19 mouse cellular contexts compared by ENCODE assay signal in genomic region chr8:115226781-115227583, GRCm38 (mm10).
A peak's percentile ranks its signal among the peaks of the same experiment; 100 is the strongest.
DNase-seq lines count a peak whose midpoint lies in the region; ATAC-seq lines count a peak whose summit lies in the region.
"Had no signal": no experiment of that assay in that cellular context is flagged by ENCODE, and none has a peak within 500 bp of the region (broad histone marks: within the 10 kb centered on the region; RNA-seq: fewer than 3 reads in every experiment).

No protein-coding gene starts in this region.

- peak overlapping the region; percentile 17; the same call in 1 of the 2 replicates for H3K4me2 ChIP-seq in heart, embryonic 14.5 days (ENCODE audit: low read length)
- H3K4me2 ChIP-seq: forebrain, embryonic 13.5 days; heart, embryonic 11.5 days; hindbrain, embryonic 12.5 days; intestine, embryonic 15.5 days; kidney, embryonic 15.5 days; neural tube, embryonic 13.5 days had no signal

- H3K36me3 ChIP-seq in heart, embryonic 14.5 days (ENCODE audit: control insufficient read depth, insufficient read depth, low read length): no peaks in the 10 kb centered on the region
- H3K36me3 ChIP-seq: hindbrain, embryonic 12.5 days; intestine, embryonic 15.5 days; kidney, embryonic 15.5 days; neural tube, embryonic 13.5 days had no signal

- WGBS in heart, embryonic 14.5 days: 55% methylated on average over 20 of the region's 20 CpGs

- peaks cover 2 to 7% of the 10 kb centered on the region in 2 experiments; a peak in 3 of 4 replicates for H3K4me1 ChIP-seq in heart, embryonic 14.5 days (ENCODE audit: control insufficient read depth in 2 of 2, insufficient read depth in 2 of 2, low read length in 2 of 2)
- H3K4me1 ChIP-seq: intestine, embryonic 15.5 days; kidney, embryonic 15.5 days had no signal

- no peak for DNase-seq in heart, postnatal 4 days
- DNase-seq in CD4-positive helper T cell, adult 2 months (ENCODE audit: low read depth, low spot score): peak; percentile 67
- DNase-seq in naive thymus-derived CD4-positive, alpha-beta T cell, adult 2 months (ENCODE audit: low read depth): peak; percentile 49
- no peak for DNase-seq in kidney, postnatal 36 days
- no peak for DNase-seq in right cerebral cortex, postnatal 10 days (ENCODE audit: low spot score in 2 of 2)
- no peak for DNase-seq in kidney, adult 11 months
- DNase-seq: adrenal gland, postnatal 36 days; cerebellum, adult 9-11 months; layer of hippocampus, postnatal 36 days; left cerebral cortex, postnatal 4 days; right cerebral cortex, postnatal 4 days had no signal

- H3K9ac ChIP-seq in heart, embryonic 14.5 days (ENCODE audit: low read length): no peak overlapping the region
- H3K9ac ChIP-seq: forebrain, embryonic 13.5 days; hindbrain, embryonic 12.5 days; intestine, embryonic 15.5 days; kidney, embryonic 15.5 days; neural tube, embryonic 13.5 days had no signal

- no peak for ATAC-seq in heart, embryonic 14.5 days (ENCODE audit: insufficient number of reproducible peaks, insufficient read depth, low FRiP score, low read depth)
- peak; percentile 74 for ATAC-seq in common myeloid progenitor, adult 5-6 weeks (replicated peaks; ENCODE audit: low read depth, poor library complexity, severe bottlenecking)
- ATAC-seq: forebrain, embryonic 13.5 days; intestine, embryonic 15.5 days had no signal

- no peak overlapping the region for H3K4me3 ChIP-seq in heart, embryonic 14.5 days (ENCODE audit: control insufficient read depth in 1 of 2, insufficient read depth in 1 of 2, low read depth in 1 of 2, low read length in 2 of 2)
- H3K4me3 ChIP-seq: forebrain, embryonic 13.5 days; hindbrain, embryonic 12.5 days; intestine, embryonic 15.5 days; kidney, embryonic 15.5 days; neural tube, embryonic 13.5 days had no signal

- H3K9me3 ChIP-seq in heart, embryonic 14.5 days (ENCODE audit: control insufficient read depth, low read length): no peaks in the 10 kb centered on the region
- H3K9me3 ChIP-seq: forebrain, embryonic 13.5 days; hindbrain, embryonic 12.5 days; intestine, embryonic 15.5 days; kidney, embryonic 15.5 days; neural tube, embryonic 13.5 days had no signal

- no peak overlapping the region for H3K27ac ChIP-seq in heart, embryonic 14.5 days (replicated peaks in 1 of 2; ENCODE audit: control insufficient read depth in 1 of 2, insufficient read depth in 1 of 2, low read depth in 2 of 2, low read length in 2 of 2)
- H3K27ac ChIP-seq: forebrain, embryonic 13.5 days; hindbrain, embryonic 12.5 days; intestine, embryonic 15.5 days; kidney, embryonic 15.5 days; neural tube, embryonic 13.5 days had no signal

- no peaks in the 10 kb centered on the region for H3K27me3 ChIP-seq in heart, embryonic 14.5 days (ENCODE audit: control insufficient read depth, insufficient read depth, low read length)
- H3K27me3 ChIP-seq: forebrain, embryonic 13.5 days; hindbrain, embryonic 12.5 days; intestine, embryonic 15.5 days; neural tube, embryonic 13.5 days had no signal

Comparison
In these comparisons a context has a peak if more than half of its experiments do, and no peak if none do; other contexts are left out.
1. DNase-seq: peak in CD4-positive helper T cell, adult 2 months (single experiment) and naive thymus-derived CD4-positive, alpha-beta T cell, adult 2 months (single experiment); none in heart, postnatal 4 days (single experiment), kidney, postnatal 36 days (0 of 2), right cerebral cortex, postnatal 10 days (0 of 2) and kidney, adult 11 months (single experiment).